Mouse (Mus musculus) intestine, embryonic 16.5 days (tissue): ENCODE data around the gene Pdf. TPM values are rescaled to one million over a fixed set of nuclear protein-coding genes. Genes with fewer than 3 reads are reported as not detected.

Source experiments
- ATAC-seq: fragments of 200-750 bp; cut with Nextera tagmentation; 2 replicates; pipeline ENCODE4 v1.8.0; 2017; ENCODE audit warnings: moderate TSS enrichment, moderate library complexity
- H3K27ac ChIP-seq: fragments of 300-500 bp; sonication (generic); 2 replicates; pipeline ENCODE4 v1.5.1; 2014; ENCODE audit warnings: mild to moderate bottlenecking, low read length
- H3K27me3 ChIP-seq: fragments of 300-500 bp; sonication (generic); replicated peaks from 2 replicates; pipeline ENCODE4 v1.6.1; 2014; ENCODE audit warnings: low read length, control low read depth, mixed read lengths; ENCODE audit not compliant: control insufficient read depth, insufficient read depth
- H3K36me3 ChIP-seq: fragments of 300-500 bp; sonication (generic); 2 replicates; pipeline ENCODE4 v1.6.1; 2014; ENCODE audit warnings: low read length, control low read depth; ENCODE audit not compliant: control insufficient read depth, insufficient read depth
- H3K4me1 ChIP-seq: fragments of 300-500 bp; sonication (generic); 2 replicates; pipeline ENCODE4 v1.6.1; 2014; ENCODE audit warnings: low read length, control low read depth, mixed read lengths; ENCODE audit not compliant: control insufficient read depth, insufficient read depth
- H3K4me2 ChIP-seq: fragments of 300-500 bp; sonication (generic); 2 replicates; pipeline ENCODE4 v1.6.1; 2014; ENCODE audit warnings: low read depth, low read length, control low read depth
- H3K4me3 ChIP-seq: fragments of 300-500 bp; sonication (generic); 2 replicates; pipeline ENCODE4 v1.5.1; 2014; ENCODE audit warnings: mild to moderate bottlenecking, low read length
- H3K9ac ChIP-seq: fragments of 300-500 bp; sonication (generic); 2 replicates; pipeline ENCODE4 v1.6.1; 2014; ENCODE audit warnings: low read depth, low read length
- H3K9me3 ChIP-seq: fragments of 300-500 bp; sonication (generic); 2 replicates; pipeline ENCODE4 v1.6.1; 2016; ENCODE audit warnings: low read length, control low read depth; ENCODE audit not compliant: control insufficient read depth
- WGBS: fragments of 180-500 bp; shearing (Covaris S2); extraction: QIAGEN DNeasy Blood & Tissue Kit; methylation state at CpG from one replicate; pipeline ENCODE4 v1.1.7; 2014; 5-methylcytosine and 5-hydroxymethylcytosine counted together
- polyA plus RNA-seq: library from polyadenylated mRNA; unstranded; fragments of >200 nt; fragmentation: Nextera tagmentation; extraction: Ambion mirVana; gene quantifications from 2 replicates; pipeline ENCODE4 v1.2.1, GENCODE M21; 2015

Gene Pdf
- polyA plus RNA-seq, 1 experiment from 2014 or later = 47.1 TPM

DNA sequence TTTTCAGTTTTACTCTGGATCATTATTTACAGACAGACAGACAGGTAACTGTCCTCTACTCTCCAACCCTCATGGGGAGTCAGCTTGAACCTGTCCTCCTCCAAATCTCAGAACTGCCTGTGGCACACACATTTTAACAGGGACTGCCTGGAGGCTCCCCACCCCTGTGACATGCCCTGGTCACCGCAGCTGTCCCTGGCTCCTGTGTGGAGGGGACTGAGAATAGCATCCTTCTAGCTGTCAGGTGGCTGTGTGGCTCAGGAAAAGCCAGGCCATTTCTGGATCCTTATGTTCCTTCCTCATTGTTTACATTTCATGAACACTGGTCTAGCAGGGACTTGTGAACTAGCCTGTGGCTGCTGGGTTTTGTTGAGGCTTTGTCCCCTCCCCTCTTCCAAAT lies 25.7 kb upstream of the Pdf start:
- H3K9ac ChIP-seq = no peak overlapping the region
- H3K4me1 ChIP-seq = no peaks in the 10 kb centered on the region
- H3K4me3 ChIP-seq = no peak overlapping the region
- peaks cover 11% of the 10 kb centered on the region for H3K36me3 ChIP-seq
- no peaks in the 10 kb centered on the region for H3K9me3 ChIP-seq
- H3K4me2 ChIP-seq = no peak overlapping the region
- ATAC-seq = no peak
- no peaks in the 10 kb centered on the region for H3K27me3 ChIP-seq
- WGBS = 68% methylated on average over 1 of the region's 1 CpGs
- H3K27ac ChIP-seq = no peak overlapping the region

GRCm38 (mm10) chr8:107073706-107074105 lies 25.3 kb upstream of the Pdf start:
- Histone ChIP-seq H3K27ac (no peak overlapping the region), H3K4me2 (no peak overlapping the region), H3K9ac (no peak overlapping the region), H3K9me3 (no peaks in the 10 kb centered on the region), H3K27me3 (no peaks in the 10 kb centered on the region), H3K4me1 (no peaks in the 10 kb centered on the region), H3K4me3 (no peak overlapping the region), H3K36me3 (peaks cover 11% of the 10 kb centered on the region)
- ATAC-seq = no peak
- whole genome bisulfite sequencing = 87% methylated on average over 4 of the region's 4 CpGs

GRCm38 (mm10) chr8:107065511-107066496 lies 17.4 kb upstream of the Pdf start, which contains the start of gene Tmed6:
Tmed6 (minus strand) TSS chr8:107065644.
- WGBS = 45% methylated on average over 17 of the region's 17 CpGs
- Histone ChIP-seq H3K36me3 (no peaks in the 10 kb centered on the region), H3K4me1 (no peaks in the 10 kb centered on the region), H3K27ac (no peak within 1 kb of the TSS), H3K9me3 (no peaks in the 10 kb centered on the region), H3K27me3 (no peaks in the 10 kb centered on the region), H3K4me2 (no peak within 1 kb of the TSS), H3K9ac (no peak within 1 kb of the TSS), H3K4me3 (no peak within 1 kb of the TSS)
- peak; percentile 89 for ATAC-seq

GRCm38 (mm10) chr8:107062613-107063012 lies 14.2 kb upstream of the Pdf start:
- 90% methylated on average over 1 of the region's 1 CpGs for WGBS
- no peak overlapping the region for H3K27ac ChIP-seq
- H3K4me2 ChIP-seq = no peak overlapping the region
- H3K9me3 ChIP-seq = no peaks in the 10 kb centered on the region
- H3K36me3 ChIP-seq = 0 out of 2 replicates have a peak, but pooled peaks cover 4% of the 10 kb centered on the region
- no peaks in the 10 kb centered on the region for H3K27me3 ChIP-seq
- no peak for ATAC-seq
- no peak overlapping the region for H3K4me3 ChIP-seq
- H3K9ac ChIP-seq = no peak overlapping the region
- H3K4me1 ChIP-seq = peaks cover 3% of the 10 kb centered on the region

- H3K36me3 ChIP-seq = peaks cover 16% of the 10 kb centered on the region
- no peaks in the 10 kb centered on the region for H3K9me3 ChIP-seq
- peaks cover 6% of the 10 kb centered on the region for H3K4me1 ChIP-seq
- H3K27ac ChIP-seq = peak overlapping the region; percentile 35; the same call in 1 of the 2 replicates
- ATAC-seq = peak; percentile 73
- under 1% methylated on average over 33 of the region's 33 CpGs for WGBS
- H3K4me2 ChIP-seq = peak overlapping the region; percentile 89
- peak overlapping the region; percentile 100 for H3K4me3 ChIP-seq
- H3K27me3 ChIP-seq = no peaks in the 10 kb centered on the region
- peak overlapping the region; percentile 79 for H3K9ac ChIP-seq
These were observed 8.6 kb upstream of the Pdf start for GRCm38 (mm10) chr8:107056973-107057369.

DNA sequence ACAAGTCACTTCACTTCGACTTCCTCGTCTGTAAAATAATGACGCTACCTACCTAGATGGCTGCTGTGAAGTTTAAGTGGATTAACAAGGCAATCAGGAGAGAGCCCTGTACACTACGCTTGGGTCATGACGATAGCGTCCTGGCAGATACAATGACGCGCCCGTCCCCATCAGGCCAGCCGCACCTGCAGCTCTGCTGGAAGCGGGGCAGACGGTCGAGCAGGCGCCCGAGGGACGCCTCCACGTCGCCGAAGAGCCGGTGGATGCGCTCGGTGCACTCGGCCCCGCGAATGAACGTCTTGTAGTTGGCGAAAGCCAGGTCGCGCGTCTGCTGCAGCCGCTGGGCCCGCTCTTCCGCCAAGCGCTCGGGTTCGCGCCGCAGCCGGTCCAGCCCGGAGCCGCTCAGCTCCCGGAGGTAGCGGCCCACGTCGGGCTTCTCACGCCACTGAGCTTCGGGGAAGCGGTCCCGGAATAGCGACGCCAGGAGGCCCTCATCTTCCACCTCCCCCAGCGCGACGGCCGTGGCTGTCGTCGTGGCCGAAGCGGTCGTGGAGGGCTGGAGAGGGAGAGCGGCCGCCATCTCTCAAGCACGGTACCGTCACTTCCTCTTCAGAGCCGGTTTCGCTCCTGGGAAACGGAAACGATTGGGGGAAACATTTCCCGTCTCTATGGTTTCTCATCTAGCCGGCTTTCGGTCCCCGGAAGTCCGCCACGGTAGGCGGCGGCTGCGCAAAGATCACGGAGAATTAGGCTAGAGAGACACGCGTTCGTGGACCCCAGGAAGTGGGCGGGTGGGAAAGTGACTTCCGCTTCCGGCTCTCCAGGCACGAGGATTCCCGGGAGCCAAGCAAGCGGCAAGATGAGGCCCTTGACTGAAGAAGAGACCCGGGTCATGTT lies 7.9 kb upstream of the Pdf start, which contains the start of the genes Cog8 and Nip7:
TSS of gene Cog8 (minus strand) at position 614 of the 897 bp plus-strand sequence.
TSS of gene Nip7 (plus strand) at position 802 of the 897 bp plus-strand sequence.
- no peaks in the 10 kb centered on the region for H3K9me3 ChIP-seq
- H3K36me3 ChIP-seq = peaks cover 22% of the 10 kb centered on the region
- H3K4me3 ChIP-seq = peak within 1 kb of the TSS; percentile 100
- H3K9ac ChIP-seq = peak within 1 kb of the TSS; percentile 92
- H3K27me3 ChIP-seq = no peaks in the 10 kb centered on the region
- H3K4me1 ChIP-seq = peaks cover 6% of the 10 kb centered on the region
- WGBS = under 1% methylated on average over 88 of the region's 88 CpGs
- peak within 1 kb of the TSS; percentile 74 for H3K27ac ChIP-seq
- peak; percentile 97 for ATAC-seq
- H3K4me2 ChIP-seq = peak within 1 kb of the TSS; percentile 89

GRCm38 (mm10) chr8:107052046-107052445 lies 3.6 kb upstream of the Pdf start:
- Histone ChIP-seq H3K4me2 (no peak overlapping the region), H3K4me3 (no peak overlapping the region), H3K9ac (no peak overlapping the region), H3K27ac (no peak overlapping the region), H3K36me3 (peaks cover 23% of the 10 kb centered on the region), H3K27me3 (no peaks in the 10 kb centered on the region), H3K9me3 (no peaks in the 10 kb centered on the region), H3K4me1 (peaks cover 10% of the 10 kb centered on the region)
- WGBS = 94% methylated on average over 8 of the region's 8 CpGs
- ATAC-seq = no peak

- Histone ChIP-seq H3K4me2 (peak overlapping the region; percentile 74; the same call in 1 of the 2 replicates), H3K9ac (no peak overlapping the region), H3K4me3 (no peak overlapping the region), H3K36me3 (peaks cover 23% of the 10 kb centered on the region), H3K9me3 (no peaks in the 10 kb centered on the region), H3K4me1 (peaks cover 13% of the 10 kb centered on the region), H3K27me3 (no peaks in the 10 kb centered on the region), H3K27ac (no peak overlapping the region)
- no peak for ATAC-seq
- WGBS = 95% methylated on average over 4 of the region's 4 CpGs
These were observed 1.1 kb upstream of the Pdf start for GRCm38 (mm10) chr8:107049480-107049879.

DNA sequence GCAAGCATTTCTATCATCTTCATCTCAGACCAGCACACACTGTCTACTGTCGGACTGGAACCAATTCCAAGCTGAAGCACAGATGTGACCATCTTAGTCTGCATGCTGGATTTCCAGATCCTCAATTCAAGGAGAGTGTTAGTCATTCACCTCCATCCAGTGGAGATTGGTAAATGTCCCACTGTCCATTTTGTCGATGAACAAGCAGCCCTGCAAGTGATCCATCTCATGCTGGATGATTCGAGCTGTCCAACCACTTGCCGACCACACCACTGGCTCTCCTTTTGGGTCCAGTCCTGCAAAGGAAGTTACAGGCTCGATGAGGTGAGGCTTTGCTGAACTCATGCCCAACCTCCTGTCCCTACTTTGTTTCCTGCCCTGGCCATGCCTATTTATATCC lies 1.4 kb downstream of the Pdf start:
- no peak overlapping the region for H3K4me3 ChIP-seq
- ATAC-seq = no peak

More for the DNA sequence above, 1.4 kb downstream of the Pdf start:
- no peak overlapping the region for H3K27ac ChIP-seq
- peaks cover 17% of the 10 kb centered on the region for H3K36me3 ChIP-seq
- 81% methylated on average over 5 of the region's 5 CpGs for WGBS
- peak overlapping the region; percentile 74 for H3K4me2 ChIP-seq
- H3K9me3 ChIP-seq = no peaks in the 10 kb centered on the region
- H3K27me3 ChIP-seq = no peaks in the 10 kb centered on the region
- no peak overlapping the region for H3K9ac ChIP-seq
- peaks cover 13% of the 10 kb centered on the region for H3K4me1 ChIP-seq
